Mouse (Mus musculus): ENCODE data around the gene H2afb1.
"Not testable (repeated sequence)": the region's sequence is repeated elsewhere in the genome, so short reads cannot be mapped to it uniquely, and the experiment has no call there.

Gene H2afb1

GRCm38 (mm10) chrX:117014457-117014856 is at the start of gene H2afb1:
TSS of gene H2afb1 (plus strand) at chrX:117014757.
- not testable (repeated sequence) for DNase-seq (ENCODE audit: low spot score)

- DNase-seq (ENCODE audit: low spot score) = no peak
Observed at GRCm38 (mm10) chrX:117036085-117036484, 21.5 kb downstream of the H2afb1 start.
